Mouse (Mus musculus) midbrain, embryonic 12.5 days (tissue): Measurements from ENCODE around the gene Elmo3. TPM values are rescaled to one million over a fixed set of nuclear protein-coding genes. Genes with fewer than 3 reads are reported as not detected.

Experiments
- ATAC-seq: fragments of 200-750 bp; cut with Nextera tagmentation; 2 replicates; pipeline ENCODE4 v1.8.0; 2017; ENCODE audit warnings: low read depth, moderate TSS enrichment, moderate library complexity; ENCODE audit not compliant: low FRiP score
- H3K27ac ChIP-seq: fragments of 300-500 bp; sonication (generic); replicated peaks from 2 replicates; pipeline ENCODE4 v1.5.1; 2016; ENCODE audit warnings: mild to moderate bottlenecking
- H3K27me3 ChIP-seq: fragments of 300-500 bp; sonication (generic); 2 replicates; pipeline ENCODE4 v1.6.1; 2016; ENCODE audit warnings: mild to moderate bottlenecking
- H3K36me3 ChIP-seq: fragments of 300-500 bp; sonication (generic); 2 replicates; pipeline ENCODE4 v1.6.1; 2016
- H3K4me1 ChIP-seq: fragments of 300-500 bp; sonication (generic); 2 replicates; pipeline ENCODE4 v1.6.1; 2016
- H3K4me2 ChIP-seq: fragments of 300-500 bp; sonication (generic); replicated peaks from 2 replicates; pipeline ENCODE4 v1.6.1; 2016; ENCODE audit warnings: mild to moderate bottlenecking, moderate library complexity
- H3K4me3 ChIP-seq: fragments of 300-500 bp; sonication (generic); 2 replicates; pipeline ENCODE4 v1.5.1; 2016; ENCODE audit warnings: mild to moderate bottlenecking
- H3K9ac ChIP-seq: fragments of 300-500 bp; sonication (generic); replicated peaks from 2 replicates; pipeline ENCODE4 v1.6.1; 2016; ENCODE audit warnings: mild to moderate bottlenecking, moderate library complexity
- H3K9me3 ChIP-seq: fragments of 300-500 bp; sonication (generic); 2 replicates; pipeline ENCODE4 v1.6.1; 2016; ENCODE audit warnings: mild to moderate bottlenecking
- WGBS: fragments of 180-500 bp; shearing (Covaris S2); methylation state at CpG from one replicate; pipeline ENCODE4 v1.1.7; 2016; 5-methylcytosine and 5-hydroxymethylcytosine counted together
- polyA plus RNA-seq: library from polyadenylated mRNA; unstranded; fragments of >200 nt; fragmentation: Nextera tagmentation; extraction: Ambion mirVana; gene quantifications from 2 replicates; pipeline ENCODE4 v1.2.1, GENCODE M21; 2016

Gene Elmo3
- polyA plus RNA-seq, 1 experiment from 2014 or later: 1.7 TPM

DNA sequence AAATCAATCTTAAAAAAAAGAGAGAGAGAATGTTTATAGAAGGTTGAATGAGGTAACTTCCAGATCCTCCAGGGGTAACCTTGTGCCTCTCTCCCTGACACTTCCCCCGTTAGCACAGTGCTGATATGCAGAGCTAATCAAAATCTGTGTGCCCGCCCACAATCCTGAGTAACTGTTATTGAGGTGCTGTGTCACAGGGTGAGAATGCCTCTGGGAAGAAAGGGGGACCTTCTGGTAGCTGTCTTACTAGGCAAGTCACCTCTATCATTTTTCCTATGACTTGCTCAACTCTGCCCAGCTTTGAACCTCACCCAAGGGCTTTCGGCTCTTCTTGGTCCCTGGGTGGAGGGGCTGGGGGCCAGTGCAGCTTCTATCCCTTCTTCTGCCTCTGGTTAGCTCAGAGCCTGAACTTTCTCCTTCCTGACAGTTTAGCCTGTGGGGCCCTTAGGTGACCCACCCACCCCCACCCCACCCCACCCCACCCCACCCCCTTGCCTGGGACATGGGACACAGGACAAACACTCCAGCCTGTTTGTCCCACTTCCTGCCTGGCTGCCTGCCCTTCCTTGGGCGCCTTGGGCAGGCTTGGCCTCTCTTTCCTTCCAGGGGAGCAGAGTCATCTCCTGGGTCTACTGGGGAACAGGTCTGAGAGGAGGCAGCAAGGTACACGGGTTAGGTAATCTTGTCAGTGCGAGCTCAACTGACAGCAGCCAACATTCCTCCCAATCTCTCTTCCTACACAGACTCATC, 34.7 kb downstream of the Elmo3 start:
- Histone ChIP-seq H3K4me3 (no peak overlapping the region), H3K27me3 (no peaks in the 10 kb centered on the region), H3K4me2 (no peak overlapping the region), H3K36me3 (peaks cover 12% of the 10 kb centered on the region; the same call in 1 of the 2 replicates), H3K4me1 (no peaks in the 10 kb centered on the region), H3K9ac (no peak overlapping the region), H3K9me3 (no peaks in the 10 kb centered on the region), H3K27ac (no peak overlapping the region)
- no peak for ATAC-seq
- 82% methylated on average over 6 of the region's 6 CpGs for WGBS

DNA sequence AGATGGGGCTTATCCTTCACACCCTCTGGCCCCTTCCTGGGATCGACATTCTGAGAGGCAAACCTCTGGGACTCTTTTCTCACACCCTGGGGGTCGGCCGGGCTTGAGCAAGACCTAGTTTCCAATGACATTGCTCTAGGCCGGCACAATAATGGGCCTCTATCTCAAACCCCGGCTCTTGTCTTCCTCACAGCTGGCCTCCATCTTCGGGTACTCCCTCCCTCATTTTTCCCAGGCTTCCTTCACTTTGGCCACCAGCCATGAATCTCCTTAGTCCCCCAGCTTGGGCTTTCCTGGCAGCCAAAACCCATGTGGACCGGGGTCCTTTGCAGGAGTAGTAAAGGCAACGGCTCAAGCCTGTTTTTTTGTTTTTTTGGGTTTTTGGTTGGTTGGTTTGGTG, 36.0 kb downstream of the Elmo3 start:
- H3K4me3 ChIP-seq: no peak overlapping the region
- no peak overlapping the region for H3K4me2 ChIP-seq
- H3K9me3 ChIP-seq: no peaks in the 10 kb centered on the region
- WGBS: 62% methylated on average over 8 of the region's 8 CpGs
- ATAC-seq: no peak
- no peak overlapping the region for H3K27ac ChIP-seq
- H3K27me3 ChIP-seq: peaks cover 4% of the 10 kb centered on the region
- no peak overlapping the region for H3K9ac ChIP-seq
- H3K4me1 ChIP-seq: peaks cover 9% of the 10 kb centered on the region
- H3K36me3 ChIP-seq: 0 out of 2 replicates have a peak, but pooled peaks cover 5% of the 10 kb centered on the region

DNA sequence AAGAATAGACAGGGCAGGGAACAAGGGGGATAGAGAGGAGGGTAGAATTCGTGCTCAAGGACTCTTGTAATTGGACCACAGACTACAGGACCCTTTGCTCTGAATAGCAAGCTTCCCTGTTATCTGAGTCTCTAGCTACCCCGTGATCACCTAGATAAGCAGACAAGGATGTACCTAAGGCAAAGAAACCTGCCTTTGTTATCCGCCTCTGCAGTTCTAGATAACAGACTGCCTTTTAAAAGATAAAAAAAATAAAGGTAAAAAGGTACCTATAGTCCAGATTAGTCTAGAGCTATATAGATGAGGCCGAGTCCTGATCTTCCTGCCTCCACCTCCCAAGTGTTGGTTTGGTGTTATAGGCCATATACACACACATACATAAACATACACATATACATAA, 37.4 kb downstream of the Elmo3 start:
- Histone ChIP-seq H3K36me3 (no peaks in the 10 kb centered on the region), H3K4me2 (no peak overlapping the region), H3K27ac (no peak overlapping the region), H3K9ac (no peak overlapping the region), H3K9me3 (no peaks in the 10 kb centered on the region), H3K4me3 (no peak overlapping the region), H3K4me1 (peaks cover 21% of the 10 kb centered on the region), H3K27me3 (peaks cover 16% of the 10 kb centered on the region)
- WGBS: 88% methylated on average over 4 of the region's 4 CpGs
- no peak for ATAC-seq

DNA sequence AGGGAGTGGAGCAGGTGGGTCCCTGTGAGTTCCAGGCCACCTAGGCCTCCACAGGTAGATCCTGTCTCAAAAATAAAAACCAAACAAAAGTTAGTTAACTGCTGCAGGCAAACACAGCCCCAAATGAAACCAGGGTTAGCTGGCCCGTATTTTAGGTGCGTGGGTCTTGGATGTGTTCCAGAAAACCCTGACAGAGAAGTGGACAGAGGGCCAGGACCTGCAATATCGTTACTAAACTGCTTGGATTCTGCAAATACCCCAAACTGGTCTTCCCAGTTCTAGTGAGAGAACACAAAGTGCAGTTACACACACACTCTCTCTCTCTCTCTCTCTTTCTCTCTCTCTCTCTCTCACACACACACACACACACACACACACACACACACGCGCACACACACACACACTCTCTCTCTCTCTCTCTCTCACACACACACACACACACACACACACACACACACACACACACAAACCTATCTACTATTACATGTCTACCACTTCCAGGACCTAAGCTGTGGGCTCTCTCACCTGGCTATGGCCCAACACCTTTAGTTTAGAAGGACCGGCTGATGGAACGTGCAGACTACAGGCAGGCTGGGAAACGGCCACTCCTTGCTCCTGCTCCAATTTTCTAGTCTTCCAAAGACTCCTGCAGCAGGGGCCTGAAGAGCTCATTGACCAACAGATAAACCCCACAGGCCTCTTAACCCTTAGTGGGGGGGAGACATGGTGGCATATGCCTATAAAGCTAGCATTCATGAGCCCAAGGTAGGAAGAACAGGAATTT, 38.6 kb downstream of the Elmo3 start:
- H3K9me3 ChIP-seq: no peaks in the 10 kb centered on the region
- no peak overlapping the region for H3K9ac ChIP-seq
- peaks cover 16% of the 10 kb centered on the region for H3K27me3 ChIP-seq
- H3K4me1 ChIP-seq: peaks cover 24% of the 10 kb centered on the region
- no peaks in the 10 kb centered on the region for H3K36me3 ChIP-seq
- no peak overlapping the region for H3K4me2 ChIP-seq
- no peak for ATAC-seq
- H3K4me3 ChIP-seq: no peak overlapping the region
- no peak overlapping the region for H3K27ac ChIP-seq
- 73% methylated on average over 8 of the region's 8 CpGs for WGBS

DNA sequence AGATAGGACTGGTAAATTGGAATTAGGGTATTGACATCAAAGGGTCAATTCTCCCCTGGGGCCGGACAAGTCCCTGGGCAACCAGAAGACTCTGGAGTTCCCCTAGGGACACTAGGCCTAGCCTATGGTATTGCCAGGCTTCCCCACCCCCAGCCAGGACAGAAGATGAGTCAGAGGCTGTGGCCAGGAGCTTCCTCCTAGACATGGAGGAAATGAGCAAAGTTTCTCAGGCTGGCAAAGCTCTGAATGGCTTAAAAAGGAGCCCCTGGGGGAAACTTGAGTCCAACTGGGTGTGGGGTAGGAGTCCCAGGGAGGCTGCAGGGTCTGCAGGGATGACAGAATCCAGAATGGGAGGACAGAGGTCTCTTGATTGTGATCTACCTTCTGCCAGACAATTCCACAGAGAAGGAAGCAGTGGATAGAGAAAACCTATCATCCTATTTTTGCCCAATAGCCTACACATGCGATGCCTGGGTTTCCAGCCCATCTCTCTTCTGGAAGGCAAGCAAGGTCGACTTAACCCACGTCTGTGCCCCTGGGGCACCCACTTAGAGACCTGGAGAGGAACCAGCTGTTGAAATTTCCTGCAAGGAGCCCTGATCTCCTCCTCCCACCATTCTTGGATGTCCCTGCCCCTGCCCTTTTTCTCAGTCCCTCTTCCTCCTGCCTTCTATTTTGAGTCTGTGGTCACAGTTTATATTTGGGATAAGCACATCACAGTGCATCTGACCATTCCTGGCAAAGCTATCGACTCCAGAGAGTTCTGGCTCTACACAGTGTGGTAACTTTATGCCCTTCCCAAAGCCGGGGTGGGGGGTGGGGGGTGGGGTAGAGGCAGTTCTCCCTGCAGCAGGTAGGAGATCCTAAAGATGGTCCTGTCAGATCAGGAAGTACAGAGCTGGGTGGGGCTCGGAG, 39.9 kb downstream of the Elmo3 start:
- H3K9me3 ChIP-seq: no peaks in the 10 kb centered on the region
- H3K36me3 ChIP-seq: no peaks in the 10 kb centered on the region
- H3K4me1 ChIP-seq: peaks cover 37% of the 10 kb centered on the region
- peaks cover 18% of the 10 kb centered on the region for H3K27me3 ChIP-seq
- 80% methylated on average over 7 of the region's 7 CpGs for WGBS
- no peak for ATAC-seq
- H3K9ac ChIP-seq: peak overlapping the region; percentile 29
- H3K4me3 ChIP-seq: no peak overlapping the region
- H3K27ac ChIP-seq: no peak overlapping the region
- no peak overlapping the region for H3K4me2 ChIP-seq

DNA sequence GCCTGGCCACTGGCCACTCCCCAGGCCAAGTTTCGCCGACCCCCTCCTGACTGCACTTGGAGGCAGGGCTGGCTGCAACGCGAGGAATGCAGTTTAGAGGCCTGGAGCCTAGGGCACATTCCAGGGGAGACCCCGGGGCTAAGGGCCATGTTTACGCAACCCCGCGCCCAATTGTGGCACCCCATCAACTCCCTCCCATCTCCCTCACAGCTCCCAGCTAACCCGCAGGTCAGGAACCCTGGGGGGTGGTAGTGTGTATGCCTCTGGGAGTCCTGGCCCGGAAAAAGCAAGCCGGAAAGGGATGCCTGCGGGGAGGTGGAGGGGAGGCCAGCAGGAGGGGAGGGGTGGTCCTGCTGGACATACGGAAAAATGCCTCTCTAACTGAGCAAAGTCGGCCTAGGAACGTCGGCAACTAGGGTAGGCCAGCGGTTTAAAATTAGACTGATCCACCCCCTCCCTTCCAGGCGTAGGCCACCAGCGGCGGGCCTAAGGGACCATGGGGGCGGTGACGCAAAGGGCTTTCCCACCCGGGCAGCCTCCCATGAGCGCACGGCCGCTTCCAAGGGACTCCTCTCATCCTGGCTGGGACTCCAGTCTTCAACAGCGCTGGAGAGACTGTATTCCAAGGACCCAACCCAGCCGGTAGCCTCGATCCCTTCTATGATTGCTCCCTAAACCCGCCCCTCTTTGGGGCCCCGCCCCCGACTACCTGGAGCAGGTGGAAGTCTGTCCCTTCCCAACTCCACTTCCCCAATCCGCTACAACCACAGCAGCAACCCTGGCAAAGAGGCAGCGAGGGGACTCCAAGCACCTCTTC, 41.4 kb downstream of the Elmo3 start:
- Histone ChIP-seq H3K36me3 (no peaks in the 10 kb centered on the region), H3K27ac (0 out of 2 replicates have a peak overlapping the region, but pooled peaks have one; percentile 49), H3K9me3 (no peaks in the 10 kb centered on the region), H3K4me1 (peaks cover 41% of the 10 kb centered on the region), H3K9ac (peak overlapping the region; percentile 58), H3K4me3 (peak overlapping the region; percentile 57), H3K4me2 (peak overlapping the region; percentile 89), H3K27me3 (peaks cover 25% of the 10 kb centered on the region)
- 2% methylated on average over 34 of the region's 34 CpGs for WGBS
- ATAC-seq: peak; percentile 24

DNA sequence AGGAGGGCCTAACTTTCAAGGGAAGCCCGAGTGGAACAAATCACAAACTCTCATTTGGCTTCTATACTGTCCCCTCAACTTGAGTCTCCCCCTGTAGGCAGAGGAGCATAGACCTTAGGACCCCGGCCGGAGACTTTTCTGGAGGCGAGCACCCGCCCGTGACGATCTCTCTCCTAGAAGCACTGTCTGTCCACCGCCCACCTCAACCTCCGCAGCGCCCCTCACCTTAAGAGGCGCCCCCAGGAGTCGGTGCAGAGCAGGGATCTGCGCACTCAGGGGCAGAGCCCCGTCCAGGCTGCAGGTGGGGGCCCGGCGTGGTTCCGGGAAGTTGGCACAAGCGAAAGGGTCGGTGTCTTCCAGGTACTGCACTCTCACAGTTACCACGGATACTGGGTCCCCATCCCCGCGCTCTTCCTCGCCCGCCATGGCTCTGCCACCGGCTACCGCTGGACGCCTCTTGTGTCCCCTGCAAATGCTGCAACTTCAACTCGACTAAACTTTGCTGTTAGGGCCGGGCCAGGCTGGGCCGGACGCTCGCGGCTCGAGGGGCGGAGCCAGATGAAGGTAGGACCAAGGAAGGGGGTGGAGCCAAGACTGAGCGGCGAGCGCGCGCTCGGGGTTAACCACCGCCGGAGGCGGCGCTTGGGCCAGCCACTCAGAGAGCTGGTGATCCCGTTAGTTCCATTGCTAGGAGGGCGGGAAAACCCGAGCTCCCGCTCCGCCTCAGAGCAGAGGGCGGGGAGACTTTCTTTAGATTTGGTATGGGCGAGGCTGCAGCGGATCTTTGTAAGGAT, 42.2 kb downstream of the Elmo3 start, which contains the start of gene Fhod1:
TSS of gene Fhod1 (minus strand) at position 526 of the 794 bp plus-strand sequence.
- Histone ChIP-seq H3K4me3 (peak within 1 kb of the TSS; percentile 57), H3K9me3 (no peaks in the 10 kb centered on the region), H3K36me3 (no peaks in the 10 kb centered on the region), H3K4me1 (peaks cover 41% of the 10 kb centered on the region), H3K9ac (peak within 1 kb of the TSS; percentile 70), H3K4me2 (peak within 1 kb of the TSS; percentile 89), H3K27me3 (peaks cover 25% of the 10 kb centered on the region), H3K27ac (peak within 1 kb of the TSS; percentile 65)
- WGBS: under 1% methylated on average over 53 of the region's 53 CpGs
- peak; percentile 87 for ATAC-seq

DNA sequence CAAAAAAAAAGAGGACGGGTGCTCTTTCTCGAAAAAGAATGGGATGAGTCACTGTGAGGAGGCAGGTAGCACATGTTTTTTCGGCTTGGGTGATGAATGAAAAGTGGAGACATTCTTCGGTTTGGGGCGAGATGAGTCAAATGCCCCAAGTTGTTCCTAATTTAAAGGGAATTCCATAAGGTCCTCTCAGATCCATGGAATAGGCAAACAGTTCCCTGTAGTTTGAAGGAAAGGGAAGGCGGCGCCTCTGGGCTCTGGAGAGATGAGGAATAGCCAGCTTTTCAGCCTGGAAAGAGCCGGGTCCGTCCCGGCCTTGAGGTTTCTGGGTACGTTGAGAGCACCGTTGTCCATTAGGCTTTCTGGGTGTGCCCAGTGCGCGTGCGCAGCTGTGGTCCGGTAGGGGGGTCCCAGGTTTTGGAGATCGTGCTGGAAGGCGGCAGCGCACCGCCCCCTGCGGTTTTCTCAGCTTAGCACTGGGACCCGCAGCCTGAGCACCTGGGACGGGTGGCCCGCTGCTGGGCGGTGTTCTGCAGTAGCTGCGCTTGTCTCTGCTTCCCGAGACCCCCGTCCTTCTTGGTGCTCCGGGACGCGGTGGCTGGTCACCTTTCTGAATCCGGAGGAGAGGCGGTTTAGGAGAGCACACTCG, 43.2 kb downstream of the Elmo3 start, which contains the start of gene Slc9a5:
TSS of gene Slc9a5 (plus strand) at position 394 of the 646 bp plus-strand sequence.
- H3K27ac ChIP-seq: peak within 1 kb of the TSS; percentile 65
- peak; percentile 38 for ATAC-seq
- no peaks in the 10 kb centered on the region for H3K36me3 ChIP-seq
- H3K27me3 ChIP-seq: peaks cover 25% of the 10 kb centered on the region
- peak within 1 kb of the TSS; percentile 89 for H3K4me2 ChIP-seq
- under 1% methylated on average over 34 of the region's 34 CpGs for WGBS
- H3K9me3 ChIP-seq: no peaks in the 10 kb centered on the region
- peak within 1 kb of the TSS; percentile 70 for H3K9ac ChIP-seq
- H3K4me3 ChIP-seq: peak within 1 kb of the TSS; percentile 57
- peaks cover 41% of the 10 kb centered on the region for H3K4me1 ChIP-seq

DNA sequence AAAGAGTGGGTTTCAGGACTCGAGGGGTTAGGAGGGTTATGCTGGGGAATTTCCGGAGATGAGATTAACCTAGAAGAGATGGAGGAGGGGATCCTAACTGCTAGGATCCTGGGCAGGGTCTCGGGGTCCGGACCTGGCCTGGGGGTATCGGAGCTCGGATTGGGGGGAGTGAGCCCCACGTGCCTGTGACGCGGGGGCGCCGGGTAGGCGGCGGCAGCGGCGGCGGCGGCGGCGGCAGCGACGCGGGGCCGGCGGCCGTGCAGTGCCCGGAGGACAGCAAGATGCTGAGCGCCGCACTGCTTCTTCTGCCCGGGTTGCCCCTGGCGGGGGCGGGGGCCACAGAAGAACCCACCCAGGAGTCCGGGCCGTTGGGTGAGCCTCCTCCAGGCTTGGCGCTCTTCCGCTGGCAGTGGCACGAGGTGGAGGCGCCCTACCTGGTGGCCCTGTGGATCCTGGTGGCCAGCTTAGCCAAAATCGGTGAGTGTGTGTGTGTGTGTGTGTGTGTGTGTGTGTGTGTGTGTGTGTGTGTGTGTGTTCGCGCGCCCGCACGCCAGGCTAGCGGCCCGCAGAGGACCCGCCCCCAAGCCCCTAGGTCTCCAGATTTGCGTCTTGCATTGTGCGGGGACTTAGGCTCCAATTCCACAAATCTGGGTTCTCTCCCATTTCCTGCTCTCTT, 43.8 kb downstream of the Elmo3 start:
- peak; percentile 25 for ATAC-seq
- Histone ChIP-seq H3K36me3 (no peaks in the 10 kb centered on the region), H3K4me2 (peak overlapping the region; percentile 89), H3K27me3 (peaks cover 25% of the 10 kb centered on the region), H3K4me3 (peak overlapping the region; percentile 57), H3K27ac (peak overlapping the region; percentile 65), H3K9me3 (no peaks in the 10 kb centered on the region), H3K9ac (peak overlapping the region; percentile 70), H3K4me1 (peaks cover 41% of the 10 kb centered on the region)
- 1% methylated on average over 30 of the region's 48 CpGs for WGBS
